Mouse (Mus musculus) C2C12 (cell line): Measurements from ENCODE around the gene Mecr.

Source experiments
- CEBPB ChIP-seq: IDR thresholded peaks from one replicate; pipeline ENCODE4 v1.6.1; 2011; ENCODE audit warnings: low read depth, mild to moderate bottlenecking, control low read depth, moderate library complexity
- CTCF ChIP-seq: IDR thresholded peaks from one replicate; pipeline ENCODE4 v1.5.1; 2011; ENCODE audit not compliant: control insufficient read depth, insufficient read depth, insufficient read length
- MAX ChIP-seq: IDR thresholded peaks from one replicate; pipeline ENCODE4 v1.6.1; 2011; ENCODE audit warnings: mild to moderate bottlenecking, control low read depth
- MYOD1 ChIP-seq: IDR thresholded peaks from one replicate; pipeline ENCODE4 v1.6.1; 2011; ENCODE audit warnings: low read depth; ENCODE audit not compliant: control insufficient read depth, insufficient read length

GRCm38 (mm10) chr4:131874567-131874966 lies 31.3 kb downstream of the Mecr start:
- TF ChIP-seq CTCF (no peak), MYOD1 (no peak), MAX (no peak), CEBPB (no peak)
